Mouse (Mus musculus) small intestine, adult 2 months (tissue): Measurements from ENCODE around the gene Terf2.

Experiments used
- CTCF ChIP-seq: fragments of 200-500 bp; IDR thresholded peaks from 2 replicates; pipeline ENCODE4 v1.5.1; 2012; ENCODE audit warnings: low read depth, mild to moderate bottlenecking, control low read depth, inconsistent platforms, low read length, moderate library complexity, mixed read lengths; ENCODE audit not compliant: insufficient replicate concordance, insufficient read length; ENCODE audit errors: extremely low read depth
- POLR2A ChIP-seq: fragments of 200-500 bp; IDR thresholded peaks from 2 replicates; pipeline ENCODE4 v1.6.1; 2012; ENCODE audit warnings: low read depth, mild to moderate bottlenecking, control low read depth, inconsistent platforms, low read length, moderate library complexity

DNA sequence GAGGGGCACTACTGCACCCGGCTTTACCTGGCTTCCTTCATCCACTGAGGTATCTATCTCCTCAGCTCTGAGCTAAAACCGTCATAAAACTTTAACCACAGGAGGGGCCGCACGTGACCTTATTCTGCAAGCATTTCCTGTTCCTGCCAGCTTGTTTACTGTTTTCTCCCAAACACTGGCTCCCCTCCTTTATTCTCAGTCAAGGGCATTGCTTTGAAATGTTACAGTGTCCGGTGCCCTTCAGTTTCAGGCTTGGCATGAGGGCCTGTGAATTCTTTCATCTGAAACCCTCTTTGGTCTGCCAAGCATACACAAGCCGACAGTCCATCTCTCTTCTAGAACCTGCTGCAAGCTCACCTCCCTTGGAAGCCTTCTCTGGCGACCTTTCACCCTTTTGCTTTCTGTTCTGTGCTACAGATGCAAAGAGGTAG lies 22.5 kb upstream of the Terf2 start:
- no peak; the same call in 1 of the 2 replicates for TF ChIP-seq POLR2A
- no peak for TF ChIP-seq CTCF
